Mouse (Mus musculus): Measurements from ENCODE around the gene Gxylt2.

Gene Gxylt2

GRCm38 (mm10) chr6:100704574-100705365 lies at the start of gene Gxylt2:
Gxylt2 (plus strand) TSS chr6:100704734.
- DNase-seq: no peak

- DNase-seq: peak; percentile 31 to 39
Measured at GRCm38 (mm10) chr6:100660395-100660794, 44.1 kb upstream of the Gxylt2 start.

GRCm38 (mm10) chr6:100662224-100662623 lies 42.3 kb upstream of the Gxylt2 start:
- DNase-seq: no peak

- DNase-seq: no peak
Measured at GRCm38 (mm10) chr6:100667644-100668043, 36.9 kb upstream of the Gxylt2 start.

GRCm38 (mm10) chr6:100668858-100669257 lies 35.7 kb upstream of the Gxylt2 start:
- DNase-seq: no peak

GRCm38 (mm10) chr6:100670370-100670841 lies 34.1 kb upstream of the Gxylt2 start:
- peak; percentile 68 to 72 for DNase-seq

- peak; percentile 89 to 91 for DNase-seq
Measured at GRCm38 (mm10) chr6:100670880-100671344, 33.6 kb upstream of the Gxylt2 start, which contains the start of gene Shq1. Shq1 (minus strand) TSS chr6:100671157.

- no peak for DNase-seq
Measured at GRCm38 (mm10) chr6:100671401-100671800, 33.1 kb upstream of the Gxylt2 start.

- no peak for DNase-seq
Measured at GRCm38 (mm10) chr6:100674974-100675373, 29.6 kb upstream of the Gxylt2 start.

GRCm38 (mm10) chr6:100676461-100676860 lies 28.1 kb upstream of the Gxylt2 start:
- no peak for DNase-seq

- DNase-seq: no peak
Measured at GRCm38 (mm10) chr6:100678636-100679035, 25.9 kb upstream of the Gxylt2 start.

GRCm38 (mm10) chr6:100686341-100686740 lies 18.2 kb upstream of the Gxylt2 start:
- DNase-seq: no peak

- DNase-seq: no peak
Measured at GRCm38 (mm10) chr6:100699986-100700385, 4.5 kb upstream of the Gxylt2 start.

- no peak for DNase-seq
Measured at GRCm38 (mm10) chr6:100700774-100701173, 3.8 kb upstream of the Gxylt2 start.

GRCm38 (mm10) chr6:100704197-100704573 lies 349 bp upstream of the Gxylt2 start:
- DNase-seq: no peak

GRCm38 (mm10) chr6:100705366-100705811 lies 855 bp downstream of the Gxylt2 start:
- DNase-seq: no peak

GRCm38 (mm10) chr6:100706861-100707260 lies 2.3 kb downstream of the Gxylt2 start:
- no peak for DNase-seq

GRCm38 (mm10) chr6:100707557-100707956 lies 3.0 kb downstream of the Gxylt2 start:
- DNase-seq: no peak

GRCm38 (mm10) chr6:100708248-100708647 lies 3.7 kb downstream of the Gxylt2 start:
- DNase-seq: no peak

- DNase-seq: no peak
Measured at GRCm38 (mm10) chr6:100708996-100709395, 4.5 kb downstream of the Gxylt2 start.

- DNase-seq: peak; percentile 26 to 51
Measured at GRCm38 (mm10) chr6:100709483-100709882, 4.9 kb downstream of the Gxylt2 start.

GRCm38 (mm10) chr6:100710170-100710569 lies 5.6 kb downstream of the Gxylt2 start:
- no peak for DNase-seq

- DNase-seq: no peak
Measured at GRCm38 (mm10) chr6:100710866-100711265, 6.3 kb downstream of the Gxylt2 start.

- no peak for DNase-seq
Measured at GRCm38 (mm10) chr6:100715296-100715828, 10.8 kb downstream of the Gxylt2 start.
